Mouse (Mus musculus): ENCODE measurements at regions not wholly inside any gene's neighbourhood (a gene's known extent, or its start where the extent isn't known, plus 50 kb on each side); places are given as distances from the start of the nearest gene placed in this dataset.
"Not testable (repeated sequence)": the region's sequence is repeated elsewhere in the genome, so short reads cannot be mapped to it uniquely, and the experiment has no call there.

GRCm38 (mm10) chr15:41973263-41973662, 1839.1 kb downstream of the 9330182O14Rik start:
- H3K4me1 ChIP-seq (ENCODE audit: control insufficient read depth, insufficient read depth, low read length): no peaks in the 10 kb centered on the region
- 3% methylated on average over 8 of the region's 8 CpGs for WGBS

GRCm38 (mm10) chr15:41977196-41977595, 1843.0 kb downstream of the 9330182O14Rik start:
- Histone ChIP-seq H3K27ac (ENCODE audit: low read length) (no peak overlapping the region), H3K27me3 (ENCODE audit: control insufficient read depth, insufficient read depth, low read length) (no peaks in the 10 kb centered on the region), H3K36me3 (ENCODE audit: control insufficient read depth, insufficient read depth, low read length) (no peaks in the 10 kb centered on the region), H3K4me2 (ENCODE audit: low read depth, low read length) (no peak overlapping the region), H3K4me3 (replicated peaks; ENCODE audit: low read length) (no peak overlapping the region), H3K9ac (ENCODE audit: low read length) (no peak overlapping the region), H3K4me1 (ENCODE audit: control insufficient read depth, insufficient read depth, low read length) (no peaks in the 10 kb centered on the region), H3K9me3 (replicated peaks; ENCODE audit: control insufficient read depth, low read length) (no peaks in the 10 kb centered on the region)
- 92% methylated on average over 2 of the region's 2 CpGs for WGBS
- no peak for ATAC-seq (ENCODE audit: insufficient read depth, low FRiP score)

More at GRCm38 (mm10) chr15:41973263-41973662, 1839.1 kb downstream of the 9330182O14Rik start:
- ATAC-seq (ENCODE audit: insufficient read depth, low FRiP score): no peak; the same call in 1 of the 2 replicates
- Histone ChIP-seq H3K9me3 (replicated peaks; ENCODE audit: control insufficient read depth, low read length) (no peaks in the 10 kb centered on the region), H3K4me3 (replicated peaks; ENCODE audit: low read length) (no peak overlapping the region), H3K9ac (ENCODE audit: low read length) (no peak overlapping the region), H3K4me2 (ENCODE audit: low read depth, low read length) (no peak overlapping the region), H3K36me3 (ENCODE audit: control insufficient read depth, insufficient read depth, low read length) (no peaks in the 10 kb centered on the region), H3K27ac (ENCODE audit: low read length) (no peak overlapping the region), H3K27me3 (ENCODE audit: control insufficient read depth, insufficient read depth, low read length) (no peaks in the 10 kb centered on the region)

- 85% methylated on average over 12 of the region's 12 CpGs for WGBS
Measured at GRCm38 (mm10) chr15:41977649-41978231, 1843.6 kb downstream of the 9330182O14Rik start.

GRCm38 (mm10) chr15:41983261-41983660, 1849.1 kb downstream of the 9330182O14Rik start:
- 79% methylated on average over 6 of the region's 6 CpGs for WGBS
- no peak overlapping the region for H3K4me2 ChIP-seq (ENCODE audit: low read depth, low read length)
- H3K36me3 ChIP-seq (ENCODE audit: control insufficient read depth, insufficient read depth, low read length): no peaks in the 10 kb centered on the region
- H3K27me3 ChIP-seq (ENCODE audit: control insufficient read depth, insufficient read depth, low read length): no peaks in the 10 kb centered on the region
- H3K4me1 ChIP-seq (ENCODE audit: control insufficient read depth, insufficient read depth, low read length): no peaks in the 10 kb centered on the region
- ATAC-seq (ENCODE audit: insufficient read depth, low FRiP score): no peak
- no peak overlapping the region for H3K4me3 ChIP-seq (replicated peaks; ENCODE audit: low read length)
- H3K9me3 ChIP-seq (replicated peaks; ENCODE audit: control insufficient read depth, low read length): no peaks in the 10 kb centered on the region
- no peak overlapping the region for H3K9ac ChIP-seq (ENCODE audit: low read length)
- H3K27ac ChIP-seq (ENCODE audit: low read length): no peak overlapping the region

More at GRCm38 (mm10) chr15:41977649-41978231, 1843.6 kb downstream of the 9330182O14Rik start:
- no peaks in the 10 kb centered on the region for H3K9me3 ChIP-seq (replicated peaks; ENCODE audit: control insufficient read depth, low read length)
- no peak overlapping the region for H3K9ac ChIP-seq (ENCODE audit: low read length)
- no peak overlapping the region for H3K27ac ChIP-seq (ENCODE audit: low read length)
- no peaks in the 10 kb centered on the region for H3K4me1 ChIP-seq (ENCODE audit: control insufficient read depth, insufficient read depth, low read length)
- H3K4me3 ChIP-seq (replicated peaks; ENCODE audit: low read length): no peak overlapping the region
- ATAC-seq (ENCODE audit: insufficient read depth, low FRiP score): no peak
- H3K36me3 ChIP-seq (ENCODE audit: control insufficient read depth, insufficient read depth, low read length): no peaks in the 10 kb centered on the region
- H3K4me2 ChIP-seq (ENCODE audit: low read depth, low read length): no peak overlapping the region
- H3K27me3 ChIP-seq (ENCODE audit: control insufficient read depth, insufficient read depth, low read length): no peaks in the 10 kb centered on the region

GRCm38 (mm10) chr15:41984267-41984666, 1850.1 kb downstream of the 9330182O14Rik start:
- Histone ChIP-seq H3K9ac (ENCODE audit: low read length) (no peak overlapping the region), H3K4me3 (replicated peaks; ENCODE audit: low read length) (no peak overlapping the region), H3K4me1 (ENCODE audit: control insufficient read depth, insufficient read depth, low read length) (no peaks in the 10 kb centered on the region), H3K27me3 (ENCODE audit: control insufficient read depth, insufficient read depth, low read length) (no peaks in the 10 kb centered on the region), H3K27ac (ENCODE audit: low read length) (no peak overlapping the region), H3K36me3 (ENCODE audit: control insufficient read depth, insufficient read depth, low read length) (no peaks in the 10 kb centered on the region), H3K9me3 (replicated peaks; ENCODE audit: control insufficient read depth, low read length) (no peaks in the 10 kb centered on the region), H3K4me2 (ENCODE audit: low read depth, low read length) (no peak overlapping the region)
- no peak for ATAC-seq (ENCODE audit: insufficient read depth, low FRiP score)
- 89% methylated on average over 4 of the region's 4 CpGs for WGBS

- Histone ChIP-seq H3K36me3 (ENCODE audit: control insufficient read depth, insufficient read depth, low read length) (no peaks in the 10 kb centered on the region), H3K27me3 (ENCODE audit: control insufficient read depth, insufficient read depth, low read length) (no peaks in the 10 kb centered on the region), H3K4me1 (ENCODE audit: control insufficient read depth, insufficient read depth, low read length) (no peaks in the 10 kb centered on the region), H3K4me2 (ENCODE audit: low read depth, low read length) (no peak overlapping the region), H3K9ac (ENCODE audit: low read length) (no peak overlapping the region), H3K27ac (ENCODE audit: low read length) (no peak overlapping the region), H3K4me3 (replicated peaks; ENCODE audit: low read length) (no peak overlapping the region), H3K9me3 (replicated peaks; ENCODE audit: control insufficient read depth, low read length) (no peaks in the 10 kb centered on the region)
- 63% methylated on average over 3 of the region's 3 CpGs for WGBS
- no peak for ATAC-seq (ENCODE audit: insufficient read depth, low FRiP score)
Measured at GRCm38 (mm10) chr15:41986264-41986663, 1852.1 kb downstream of the 9330182O14Rik start.

GRCm38 (mm10) chr15:41989065-41989464, 1854.9 kb downstream of the 9330182O14Rik start:
- Histone ChIP-seq H3K36me3 (ENCODE audit: control insufficient read depth, insufficient read depth, low read length) (no peaks in the 10 kb centered on the region), H3K27me3 (ENCODE audit: control insufficient read depth, insufficient read depth, low read length) (no peaks in the 10 kb centered on the region), H3K9me3 (replicated peaks; ENCODE audit: control insufficient read depth, low read length) (no peaks in the 10 kb centered on the region), H3K4me1 (ENCODE audit: control insufficient read depth, insufficient read depth, low read length) (no peaks in the 10 kb centered on the region), H3K9ac (ENCODE audit: low read length) (no peak overlapping the region), H3K4me2 (ENCODE audit: low read depth, low read length) (no peak overlapping the region), H3K27ac (ENCODE audit: low read length) (no peak overlapping the region), H3K4me3 (replicated peaks; ENCODE audit: low read length) (no peak overlapping the region)
- ATAC-seq (ENCODE audit: insufficient read depth, low FRiP score): no peak
- WGBS: 39% methylated on average over 2 of the region's 2 CpGs

- H3K4me1 ChIP-seq (ENCODE audit: control insufficient read depth, insufficient read depth, low read length): no peaks in the 10 kb centered on the region
- H3K27ac ChIP-seq (ENCODE audit: low read length): no peak overlapping the region
- H3K36me3 ChIP-seq (ENCODE audit: control insufficient read depth, insufficient read depth, low read length): no peaks in the 10 kb centered on the region
- H3K27me3 ChIP-seq (ENCODE audit: control insufficient read depth, insufficient read depth, low read length): no peaks in the 10 kb centered on the region
- no peaks in the 10 kb centered on the region for H3K9me3 ChIP-seq (replicated peaks; ENCODE audit: control insufficient read depth, low read length)
- H3K4me3 ChIP-seq (replicated peaks; ENCODE audit: low read length): no peak overlapping the region
- ATAC-seq (ENCODE audit: insufficient read depth, low FRiP score): no peak
- no peak overlapping the region for H3K9ac ChIP-seq (ENCODE audit: low read length)
- H3K4me2 ChIP-seq (ENCODE audit: low read depth, low read length): no peak overlapping the region
Measured at GRCm38 (mm10) chr15:41991816-41992215, 1857.7 kb downstream of the 9330182O14Rik start.

GRCm38 (mm10) chr15:42032286-42032685, 1898.1 kb downstream of the 9330182O14Rik start:
- 94% methylated on average over 12 of the region's 12 CpGs for WGBS

More at GRCm38 (mm10) chr15:42032286-42032685, 1898.1 kb downstream of the 9330182O14Rik start:
- H3K9ac ChIP-seq (ENCODE audit: low read length); H3K4me1 ChIP-seq (ENCODE audit: control insufficient read depth, insufficient read depth, low read length); H3K36me3 ChIP-seq (ENCODE audit: control insufficient read depth, insufficient read depth, low read length); H3K9me3 ChIP-seq (replicated peaks; ENCODE audit: control insufficient read depth, low read length); H3K27ac ChIP-seq (ENCODE audit: low read length); ATAC-seq (ENCODE audit: insufficient read depth, low FRiP score); H3K4me3 ChIP-seq (replicated peaks; ENCODE audit: low read length); H3K4me2 ChIP-seq (ENCODE audit: low read depth, low read length); H3K27me3 ChIP-seq (ENCODE audit: control insufficient read depth, insufficient read depth, low read length): not testable (repeated sequence)

Data from stomach, embryonic 16.5 days (tissue).